Mouse (Mus musculus): ENCODE measurements at regions not wholly inside any gene's neighbourhood (a gene's known extent, or its start where the extent isn't known, plus 50 kb on each side); places are given as distances from the start of the nearest gene placed in this dataset.

DNA sequence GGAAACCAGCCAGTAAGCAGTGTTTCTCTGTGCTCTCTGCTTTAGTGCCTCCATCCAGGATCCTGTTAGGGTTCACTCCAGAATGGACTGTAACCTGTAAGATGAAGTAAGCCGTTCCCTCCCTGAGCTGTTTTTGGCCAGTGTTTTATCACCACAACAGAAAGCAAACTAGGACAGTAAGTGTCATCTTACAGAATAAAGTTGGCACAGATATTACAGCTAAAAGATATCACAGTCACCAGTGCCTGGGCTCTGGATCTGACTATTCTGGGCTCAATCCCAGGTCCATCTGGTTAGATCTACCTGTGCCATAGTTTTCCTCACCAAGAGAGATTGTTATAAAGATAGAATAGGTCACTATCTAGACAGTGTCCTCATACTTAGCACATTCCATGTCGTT, 92.9 kb upstream of the Paqr3 start:
- TF ChIP-seq POLR2A (IDR thresholded peaks at IDR 0.05; ENCODE audit: control insufficient read depth, low read depth, low read length) (no peak), CTCF (IDR thresholded peaks at IDR 0.05; ENCODE audit: control insufficient read depth, insufficient read depth, insufficient replicate concordance, low read depth, low read length) (no peak)

All from testis, adult 2 months (tissue).